Mouse (Mus musculus) testis, adult 2 months (tissue): Measurements from ENCODE around the gene Elovl6.

ENCODE experiments used
- CTCF ChIP-seq: fragments of 200-500 bp; IDR thresholded peaks from 2 replicates; pipeline ENCODE4 v1.5.1; 2012; ENCODE audit warnings: low read depth, mild to moderate bottlenecking, inconsistent platforms, low read length, moderate library complexity; ENCODE audit not compliant: control insufficient read depth, insufficient read depth, insufficient replicate concordance
- POLR2A ChIP-seq: fragments of 200-500 bp; IDR thresholded peaks from 2 replicates; pipeline ENCODE4 v1.6.1; 2012; ENCODE audit warnings: low read depth, mild to moderate bottlenecking, inconsistent platforms, low read length, moderate library complexity; ENCODE audit not compliant: control insufficient read depth

DNA sequence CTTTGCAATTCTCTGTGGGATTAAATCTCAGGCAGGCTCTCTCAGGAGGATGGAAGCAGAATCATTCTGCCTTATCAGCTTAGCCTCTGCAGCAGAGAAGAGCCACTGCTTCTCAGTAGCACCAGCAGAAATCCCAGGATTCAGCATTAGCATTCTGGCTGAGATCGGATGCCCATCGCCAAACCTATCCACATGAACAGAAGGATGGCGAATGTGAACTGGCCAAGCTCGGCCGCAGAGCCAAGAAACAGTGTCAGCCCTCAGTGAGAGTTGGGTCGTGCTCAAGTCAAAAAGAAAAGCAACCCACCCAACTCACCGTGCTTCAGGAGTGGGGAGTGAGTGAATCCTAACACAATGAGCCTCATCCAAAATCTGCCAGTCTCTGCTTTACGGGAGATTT lies 119.6 kb downstream of the Elovl6 start:
- TF ChIP-seq POLR2A, result no peak
- TF ChIP-seq CTCF, result no peak
